Mouse (Mus musculus): ENCODE data around the gene Bpifb5. TPM values are rescaled to one million over a fixed set of nuclear protein-coding genes. Genes with fewer than 3 reads are reported as not detected.
"Not testable (repeated sequence)": the region's sequence is repeated elsewhere in the genome, so short reads cannot be mapped to it uniquely, and the experiment has no call there.

The Bpifb5 gene
- 1.7 and 3.7 TPM in 2 replicates for polyA plus RNA-seq (2015; fragmentation: Nextera tagmentation; extraction: Ambion mirVana)

DNA sequence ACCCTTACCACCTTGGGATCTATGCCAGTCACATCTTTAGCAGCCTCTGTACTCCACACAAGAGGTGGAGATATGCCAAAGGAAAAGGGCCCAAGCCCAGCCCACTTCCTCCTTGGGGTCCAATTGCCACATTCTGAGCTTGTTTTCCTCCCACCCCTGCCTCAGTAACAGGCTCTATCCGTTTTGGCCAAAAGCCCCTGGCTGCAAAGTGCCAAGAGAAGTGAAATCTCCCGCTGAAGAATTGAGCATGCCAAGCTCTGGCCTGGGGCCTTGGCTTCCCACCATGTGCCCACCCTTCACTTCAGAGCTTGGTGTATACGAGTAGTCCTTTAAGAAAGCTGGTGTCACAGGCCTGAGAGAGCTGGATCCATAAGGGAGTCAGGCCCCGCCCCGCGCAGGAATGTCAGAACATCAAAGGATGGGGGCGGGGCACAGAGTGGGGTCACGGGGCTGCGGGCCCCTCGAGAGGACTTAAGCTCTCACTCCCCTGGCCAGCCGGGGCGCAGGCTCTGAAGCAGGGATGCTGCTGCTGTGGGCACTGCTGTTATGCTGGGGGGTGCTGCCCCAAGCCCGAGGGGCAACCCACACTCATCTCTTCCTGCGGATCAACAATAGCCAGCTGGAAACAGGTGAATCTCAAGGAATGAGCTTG lies at the start of gene Bpifb5:
TSS of gene Bpifb5 (plus strand) at position 478 of the 652 bp plus-strand sequence.
- 4% methylated on average over 14 of the region's 14 CpGs for WGBS
- peak; percentile 49; the same call in 1 of the 2 replicates for ATAC-seq (ENCODE audit: insufficient read depth, low FRiP score)
- no peak within 1 kb of the TSS for H3K4me3 ChIP-seq (replicated peaks; ENCODE audit: low read length)
- no peak within 1 kb of the TSS for H3K4me2 ChIP-seq (ENCODE audit: low read depth, low read length)
- no peaks in the 10 kb centered on the region for H3K27me3 ChIP-seq (ENCODE audit: control insufficient read depth, insufficient read depth, low read length)
- H3K9ac ChIP-seq (ENCODE audit: low read length) = no peak within 1 kb of the TSS
- no peak within 1 kb of the TSS for H3K27ac ChIP-seq (ENCODE audit: low read length)
- no peaks in the 10 kb centered on the region for H3K9me3 ChIP-seq (replicated peaks; ENCODE audit: control insufficient read depth, low read length)
- H3K4me1 ChIP-seq (ENCODE audit: control insufficient read depth, insufficient read depth, low read length) = peaks cover 5% of the 10 kb centered on the region; the same call in 1 of the 2 replicates
- no peaks in the 10 kb centered on the region for H3K36me3 ChIP-seq (ENCODE audit: control insufficient read depth, insufficient read depth, low read length)

GRCm38 (mm10) chr2:154181900-154182299 lies 41.6 kb upstream of the Bpifb5 start:
- not testable (repeated sequence) for ATAC-seq (ENCODE audit: insufficient read depth, low FRiP score); H3K27ac ChIP-seq (ENCODE audit: low read length); H3K36me3 ChIP-seq (ENCODE audit: control insufficient read depth, insufficient read depth, low read length); H3K27me3 ChIP-seq (ENCODE audit: control insufficient read depth, insufficient read depth, low read length); H3K4me3 ChIP-seq (replicated peaks; ENCODE audit: low read length); H3K4me2 ChIP-seq (ENCODE audit: low read depth, low read length); H3K9me3 ChIP-seq (replicated peaks; ENCODE audit: control insufficient read depth, low read length); H3K4me1 ChIP-seq (ENCODE audit: control insufficient read depth, insufficient read depth, low read length); H3K9ac ChIP-seq (ENCODE audit: low read length)
- WGBS = 77% methylated on average over 7 of the region's 7 CpGs

- ATAC-seq (ENCODE audit: insufficient read depth, low FRiP score); H3K27ac ChIP-seq (ENCODE audit: low read length); H3K9ac ChIP-seq (ENCODE audit: low read length); H3K36me3 ChIP-seq (ENCODE audit: control insufficient read depth, insufficient read depth, low read length); H3K4me1 ChIP-seq (ENCODE audit: control insufficient read depth, insufficient read depth, low read length); H3K9me3 ChIP-seq (replicated peaks; ENCODE audit: control insufficient read depth, low read length); H3K4me2 ChIP-seq (ENCODE audit: low read depth, low read length); H3K27me3 ChIP-seq (ENCODE audit: control insufficient read depth, insufficient read depth, low read length); H3K4me3 ChIP-seq (replicated peaks; ENCODE audit: low read length): not testable (repeated sequence)
- 53% methylated on average over 4 of the region's 4 CpGs for WGBS
These were observed 40.5 kb upstream of the Bpifb5 start for GRCm38 (mm10) chr2:154183061-154183460.

GRCm38 (mm10) chr2:154185319-154185718 lies 38.2 kb upstream of the Bpifb5 start:
- 87% methylated on average over 6 of the region's 6 CpGs for WGBS
- Histone ChIP-seq H3K36me3 (ENCODE audit: control insufficient read depth, insufficient read depth, low read length) (no peaks in the 10 kb centered on the region), H3K9me3 (replicated peaks; ENCODE audit: control insufficient read depth, low read length) (no peaks in the 10 kb centered on the region), H3K4me2 (ENCODE audit: low read depth, low read length) (no peak overlapping the region), H3K27ac (ENCODE audit: low read length) (no peak overlapping the region), H3K4me3 (replicated peaks; ENCODE audit: low read length) (no peak overlapping the region), H3K9ac (ENCODE audit: low read length) (no peak overlapping the region), H3K4me1 (ENCODE audit: control insufficient read depth, insufficient read depth, low read length) (no peaks in the 10 kb centered on the region), H3K27me3 (ENCODE audit: control insufficient read depth, insufficient read depth, low read length) (no peaks in the 10 kb centered on the region)
- ATAC-seq (ENCODE audit: insufficient read depth, low FRiP score) = no peak

- no peak for ATAC-seq (ENCODE audit: insufficient read depth, low FRiP score)
- H3K27ac ChIP-seq (ENCODE audit: low read length) = no peak overlapping the region
- H3K4me2 ChIP-seq (ENCODE audit: low read depth, low read length) = no peak overlapping the region
- no peaks in the 10 kb centered on the region for H3K27me3 ChIP-seq (ENCODE audit: control insufficient read depth, insufficient read depth, low read length)
- no peaks in the 10 kb centered on the region for H3K9me3 ChIP-seq (replicated peaks; ENCODE audit: control insufficient read depth, low read length)
- H3K9ac ChIP-seq (ENCODE audit: low read length) = no peak overlapping the region
- H3K4me3 ChIP-seq (replicated peaks; ENCODE audit: low read length) = no peak overlapping the region
- no peaks in the 10 kb centered on the region for H3K4me1 ChIP-seq (ENCODE audit: control insufficient read depth, insufficient read depth, low read length)
- no peaks in the 10 kb centered on the region for H3K36me3 ChIP-seq (ENCODE audit: control insufficient read depth, insufficient read depth, low read length)
- WGBS = 69% methylated on average over 3 of the region's 3 CpGs
These were observed 37.8 kb upstream of the Bpifb5 start for GRCm38 (mm10) chr2:154185748-154186147.

DNA sequence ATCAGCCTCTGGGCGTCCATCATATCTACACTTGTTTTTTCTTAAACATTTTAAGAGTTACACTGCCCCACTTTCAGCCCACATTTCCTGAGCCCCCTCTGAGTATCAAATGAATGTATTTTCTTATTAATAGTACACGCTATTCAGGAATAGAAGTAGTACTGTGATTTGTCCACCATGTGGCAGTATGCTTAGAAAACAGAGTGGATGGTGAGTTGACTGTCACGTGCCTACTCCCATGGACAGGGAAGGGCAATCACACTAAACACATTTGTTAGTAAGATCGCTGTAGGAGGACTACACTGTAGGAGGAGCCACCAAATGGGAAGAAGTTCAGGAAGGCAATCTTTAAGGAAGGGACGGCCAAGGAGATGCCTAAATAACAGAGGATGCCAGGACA lies 36.1 kb upstream of the Bpifb5 start:
- no peak overlapping the region for H3K4me3 ChIP-seq (replicated peaks; ENCODE audit: low read length)
- 39% methylated on average over 5 of the region's 5 CpGs for WGBS
- H3K4me2 ChIP-seq (ENCODE audit: low read depth, low read length) = no peak overlapping the region
- no peaks in the 10 kb centered on the region for H3K9me3 ChIP-seq (replicated peaks; ENCODE audit: control insufficient read depth, low read length)
- no peak overlapping the region for H3K9ac ChIP-seq (ENCODE audit: low read length)
- no peaks in the 10 kb centered on the region for H3K27me3 ChIP-seq (ENCODE audit: control insufficient read depth, insufficient read depth, low read length)
- no peak for ATAC-seq (ENCODE audit: insufficient read depth, low FRiP score)
- H3K4me1 ChIP-seq (ENCODE audit: control insufficient read depth, insufficient read depth, low read length) = no peaks in the 10 kb centered on the region
- no peaks in the 10 kb centered on the region for H3K36me3 ChIP-seq (ENCODE audit: control insufficient read depth, insufficient read depth, low read length)
- H3K27ac ChIP-seq (ENCODE audit: low read length) = no peak overlapping the region

DNA sequence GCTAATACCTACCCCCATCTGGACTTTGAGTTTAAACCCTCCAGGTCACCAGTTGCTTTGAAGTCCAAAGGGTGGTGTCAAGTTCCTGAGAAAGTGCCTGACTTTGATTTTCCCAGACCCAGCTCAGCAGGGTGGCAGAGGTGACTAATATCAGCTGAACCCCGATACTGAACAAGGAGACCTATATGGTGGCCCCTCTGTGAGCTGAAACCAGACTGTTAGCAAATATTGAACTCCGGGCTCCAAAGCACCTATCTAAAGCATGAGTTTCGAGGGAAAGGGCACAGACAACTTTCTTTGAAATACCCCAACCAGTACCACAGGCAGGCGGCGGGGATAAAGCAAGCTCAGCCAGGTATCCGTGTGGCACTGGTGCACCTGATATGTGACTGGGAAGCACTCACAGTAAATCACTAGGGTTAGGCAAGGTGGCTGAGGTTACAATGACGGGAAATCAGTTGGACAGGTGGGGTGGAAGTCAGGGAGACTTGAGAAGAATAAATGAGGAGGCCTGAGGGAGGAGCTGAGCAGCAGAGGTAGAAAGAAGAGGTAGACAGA lies 33.6 kb upstream of the Bpifb5 start:
- WGBS = 53% methylated on average over 7 of the region's 7 CpGs
- peak; percentile 67; the same call in 1 of the 2 replicates for ATAC-seq (ENCODE audit: insufficient read depth, low FRiP score)
- Histone ChIP-seq H3K4me1 (ENCODE audit: control insufficient read depth, insufficient read depth, low read length) (no peaks in the 10 kb centered on the region), H3K27me3 (ENCODE audit: control insufficient read depth, insufficient read depth, low read length) (no peaks in the 10 kb centered on the region), H3K4me2 (ENCODE audit: low read depth, low read length) (no peak overlapping the region), H3K9ac (ENCODE audit: low read length) (no peak overlapping the region), H3K4me3 (replicated peaks; ENCODE audit: low read length) (no peak overlapping the region), H3K27ac (ENCODE audit: low read length) (peak overlapping the region; percentile 74), H3K9me3 (replicated peaks; ENCODE audit: control insufficient read depth, low read length) (no peaks in the 10 kb centered on the region), H3K36me3 (ENCODE audit: control insufficient read depth, insufficient read depth, low read length) (no peaks in the 10 kb centered on the region)

DNA sequence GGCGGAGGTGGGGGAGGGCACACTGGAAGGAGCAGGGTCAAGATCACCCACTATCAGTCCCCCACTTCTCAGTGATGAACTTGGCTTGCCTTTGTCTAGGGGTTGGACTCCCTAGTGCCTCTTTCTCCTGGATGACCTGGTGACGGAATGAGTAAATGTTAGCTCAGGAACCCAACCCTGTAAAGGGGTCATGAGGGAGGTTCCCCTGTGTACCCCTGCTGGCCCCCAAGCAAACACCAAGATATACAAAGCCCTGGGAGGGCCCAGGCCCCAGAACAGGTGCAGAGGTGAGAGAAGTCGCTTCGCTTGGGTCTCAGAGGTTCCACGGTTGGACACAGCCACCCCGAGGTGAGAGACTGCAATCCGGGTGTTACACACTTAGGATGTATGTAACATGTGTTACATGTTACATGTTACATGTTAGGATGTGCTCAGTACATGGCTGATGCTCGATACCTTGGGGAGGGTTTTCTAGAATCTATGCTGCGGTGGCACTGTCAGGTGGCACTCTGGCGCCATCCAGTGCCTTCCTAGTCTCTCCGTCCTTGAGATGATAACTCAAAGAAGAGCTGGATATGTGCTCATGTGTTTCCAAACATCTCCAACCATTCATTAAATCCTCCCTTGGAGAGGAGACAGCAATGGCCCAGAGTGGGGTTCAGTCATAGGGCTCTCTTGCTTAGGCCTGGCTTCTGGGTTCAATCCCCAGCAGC lies 32.8 kb upstream of the Bpifb5 start, which contains the start of gene Bpifb1:
TSS of gene Bpifb1 (plus strand) at position 273 of the 713 bp plus-strand sequence.
- no peaks in the 10 kb centered on the region for H3K27me3 ChIP-seq (ENCODE audit: control insufficient read depth, insufficient read depth, low read length)
- peak within 1 kb of the TSS; percentile 28 for H3K4me3 ChIP-seq (replicated peaks; ENCODE audit: low read length)
- 0 out of 2 replicates have a peak within 1 kb of the TSS, but pooled peaks have one; percentile 16 for H3K9ac ChIP-seq (ENCODE audit: low read length)
- no peaks in the 10 kb centered on the region for H3K9me3 ChIP-seq (replicated peaks; ENCODE audit: control insufficient read depth, low read length)
- WGBS = 66% methylated on average over 11 of the region's 11 CpGs
- H3K36me3 ChIP-seq (ENCODE audit: control insufficient read depth, insufficient read depth, low read length) = no peaks in the 10 kb centered on the region
- peak; percentile 74 for ATAC-seq (ENCODE audit: insufficient read depth, low FRiP score)
- peak within 1 kb of the TSS; percentile 22; the same call in 1 of the 2 replicates for H3K4me2 ChIP-seq (ENCODE audit: low read depth, low read length)
- H3K4me1 ChIP-seq (ENCODE audit: control insufficient read depth, insufficient read depth, low read length) = no peaks in the 10 kb centered on the region
- H3K27ac ChIP-seq (ENCODE audit: low read length) = peak within 1 kb of the TSS; percentile 74

DNA sequence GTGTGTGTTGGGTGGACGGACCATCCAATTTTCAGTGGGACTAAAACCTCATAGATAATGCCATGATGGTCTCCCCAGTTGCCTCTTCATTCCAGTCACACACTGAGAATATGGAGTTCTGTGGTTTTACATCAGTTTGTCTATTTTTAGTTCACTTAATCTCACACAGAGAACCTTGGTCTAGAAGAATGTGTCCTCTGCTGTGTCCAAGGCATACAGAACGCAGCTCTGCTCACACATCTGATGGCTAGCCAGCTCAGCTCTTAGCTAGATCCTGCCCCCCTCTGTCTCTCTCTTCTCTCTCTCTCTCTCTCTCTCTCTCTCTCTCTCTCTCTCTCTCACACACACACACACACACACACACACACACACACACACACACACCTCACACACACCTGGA lies 31.4 kb upstream of the Bpifb5 start:
- H3K4me1 ChIP-seq (ENCODE audit: control insufficient read depth, insufficient read depth, low read length) = no peaks in the 10 kb centered on the region
- no peak overlapping the region for H3K9ac ChIP-seq (ENCODE audit: low read length)

More for the DNA sequence above, 31.4 kb upstream of the Bpifb5 start:
- Histone ChIP-seq H3K36me3 (ENCODE audit: control insufficient read depth, insufficient read depth, low read length) (no peaks in the 10 kb centered on the region), H3K27me3 (ENCODE audit: control insufficient read depth, insufficient read depth, low read length) (no peaks in the 10 kb centered on the region), H3K27ac (ENCODE audit: low read length) (peak overlapping the region; percentile 15), H3K4me2 (ENCODE audit: low read depth, low read length) (peak overlapping the region; percentile 36; the same call in 1 of the 2 replicates), H3K4me3 (replicated peaks; ENCODE audit: low read length) (peak overlapping the region; percentile 28; the same call in 1 of the 2 replicates), H3K9me3 (replicated peaks; ENCODE audit: control insufficient read depth, low read length) (no peaks in the 10 kb centered on the region)
- WGBS = 64% methylated on average over 2 of the region's 2 CpGs
- ATAC-seq (ENCODE audit: insufficient read depth, low FRiP score) = no peak

Data from stomach, embryonic 16.5 days (tissue).